Mouse (Mus musculus) brown adipose tissue, adult 24 weeks (tissue): ENCODE measurements around the gene Nat8f4. TPM values are rescaled to one million over a fixed set of nuclear protein-coding genes. Genes with fewer than 3 reads are reported as not detected.
A peak's percentile ranks its signal among the peaks of the same experiment; 100 is the strongest.
"Not testable (repeated sequence)": the region's sequence is repeated elsewhere in the genome, so short reads cannot be mapped to it uniquely, and the experiment has no call there.

Source experiments
- H3K27ac ChIP-seq: fragments of 200-500 bp; replicated peaks from 2 replicates; pipeline ENCODE4 v1.5.1; 2012; ENCODE audit warnings: low read depth, mild to moderate bottlenecking, low read length
- H3K4me1 ChIP-seq: fragments of 200-500 bp; 2 replicates; pipeline ENCODE4 v1.6.1; 2012; ENCODE audit warnings: low read length, mixed read lengths; ENCODE audit not compliant: control insufficient read depth, insufficient read depth, insufficient read length
- H3K4me3 ChIP-seq: fragments of 200-500 bp; 2 replicates; pipeline ENCODE4 v1.5.1; 2012; ENCODE audit warnings: low read depth, mild to moderate bottlenecking, low read length, moderate library complexity; ENCODE audit not compliant: insufficient read depth
- polyA plus RNA-seq: library from polyadenylated mRNA; stranded (reverse); fragments of >200 nt; gene quantifications from 2 replicates; pipeline ENCODE4 v1.2.4, GENCODE M21; 2012; ENCODE audit not compliant: missing spikeins, insufficient read depth, insufficient read length

Gene Nat8f4
- polyA plus RNA-seq, result 0.55 and 0.75 TPM in 2 replicates

- not testable (repeated sequence) for H3K4me1 ChIP-seq, H3K27ac ChIP-seq
- H3K4me3 ChIP-seq, result peak within 1 kb of the TSS; percentile 56
These were observed at the start of gene Nat8f4 for GRCm38 (mm10) chr6:85904642-85905061. TSS of gene Nat8f4 (minus strand) at chr6:85904884.

GRCm38 (mm10) chr6:85948549-85948948 lies 43.9 kb upstream of the Nat8f4 start:
- H3K4me3 ChIP-seq, result no peak overlapping the region
- no peak overlapping the region for H3K27ac ChIP-seq
- H3K4me1 ChIP-seq, result no peaks in the 10 kb centered on the region

- Histone ChIP-seq H3K27ac (no peak overlapping the region), H3K4me1 (no peaks in the 10 kb centered on the region), H3K4me3 (no peak overlapping the region)
These were observed 37.8 kb upstream of the Nat8f4 start for GRCm38 (mm10) chr6:85942469-85942868.

- Histone ChIP-seq H3K4me3 (no peak overlapping the region), H3K4me1 (no peaks in the 10 kb centered on the region), H3K27ac (no peak overlapping the region)
These were observed 34.0 kb upstream of the Nat8f4 start for GRCm38 (mm10) chr6:85938701-85939100.

GRCm38 (mm10) chr6:85936508-85937465 lies 32.1 kb upstream of the Nat8f4 start:
- peak overlapping the region; percentile 65 for H3K4me3 ChIP-seq
- peak overlapping the region; percentile 51 for H3K27ac ChIP-seq
- H3K4me1 ChIP-seq, result not testable (repeated sequence)

- H3K4me3 ChIP-seq, result no peak overlapping the region
- no peaks in the 10 kb centered on the region for H3K4me1 ChIP-seq
- no peak overlapping the region for H3K27ac ChIP-seq
These were observed 31.0 kb upstream of the Nat8f4 start for GRCm38 (mm10) chr6:85935646-85936045.

- Histone ChIP-seq H3K4me1 (no peaks in the 10 kb centered on the region), H3K4me3 (no peak overlapping the region), H3K27ac (no peak overlapping the region)
These were observed 29.4 kb upstream of the Nat8f4 start for GRCm38 (mm10) chr6:85934047-85934446.

- H3K4me1 ChIP-seq, result no peaks in the 10 kb centered on the region
- H3K27ac ChIP-seq, result no peak overlapping the region
- no peak overlapping the region for H3K4me3 ChIP-seq
These were observed 24.6 kb upstream of the Nat8f4 start for GRCm38 (mm10) chr6:85929312-85929711.

GRCm38 (mm10) chr6:85927476-85928464 lies 23.1 kb upstream of the Nat8f4 start:
- H3K4me3 ChIP-seq, result no peak overlapping the region
- H3K27ac ChIP-seq, result no peak overlapping the region
- H3K4me1 ChIP-seq, result no peaks in the 10 kb centered on the region

GRCm38 (mm10) chr6:85926709-85927108 lies 22.0 kb upstream of the Nat8f4 start:
- Histone ChIP-seq H3K27ac (no peak overlapping the region), H3K4me1 (no peaks in the 10 kb centered on the region), H3K4me3 (no peak overlapping the region)

- H3K4me1 ChIP-seq, result no peaks in the 10 kb centered on the region
- H3K27ac ChIP-seq, result no peak overlapping the region
These were observed 19.0 kb upstream of the Nat8f4 start for GRCm38 (mm10) chr6:85923643-85924042.

GRCm38 (mm10) chr6:85919401-85919800 lies 14.7 kb upstream of the Nat8f4 start:
- no peak overlapping the region for H3K4me3 ChIP-seq
- no peaks in the 10 kb centered on the region for H3K4me1 ChIP-seq
- H3K27ac ChIP-seq, result no peak overlapping the region

More at GRCm38 (mm10) chr6:85923643-85924042, 19.0 kb upstream of the Nat8f4 start:
- H3K4me3 ChIP-seq, result no peak overlapping the region

- H3K4me3 ChIP-seq, H3K4me1 ChIP-seq, H3K27ac ChIP-seq: not testable (repeated sequence)
These were observed 13.7 kb upstream of the Nat8f4 start for GRCm38 (mm10) chr6:85918341-85918740.

- H3K4me3 ChIP-seq, result peak overlapping the region; percentile 96
- H3K27ac ChIP-seq, result peak overlapping the region; percentile 65; the same call in 1 of the 2 replicates
- no peaks in the 10 kb centered on the region for H3K4me1 ChIP-seq
These were observed 11.9 kb upstream of the Nat8f4 start for GRCm38 (mm10) chr6:85916596-85916995.
